Mouse (Mus musculus) layer of hippocampus, postnatal 25 days (tissue): ENCODE measurements around the gene Mff. TPM values are rescaled to one million over a fixed set of nuclear protein-coding genes. Genes with fewer than 3 reads are reported as not detected.

Source experiments
- total RNA-seq, 2 experiments: library from RNA; stranded (reverse); gene quantifications; 2 replicates each; pipeline ENCODE4 v1.2.3; 2021

The Mff gene
- total RNA-seq, 2 experiments from 2014 or later = 233 to 257 TPM

Other genes with a start within 250 kb of the Mff start
- under 1 TPM; 0.42 to 0.96 TPM for gene Col4a4, start 138.0 kb upstream of the Mff start, total RNA-seq
- gene Col4a3, start 138.0 kb upstream of the Mff start, total RNA-seq = under 1 TPM; 0.34 to 0.59 TPM
- gene Tm4sf20, start 43.6 kb downstream of the Mff start, total RNA-seq = not detected
- not detected for gene Gm47791, start 46.4 kb downstream of the Mff start, total RNA-seq
- 10 to 100 TPM; 75.6 to 80.8 TPM for gene Agfg1, start 114.6 kb downstream of the Mff start, total RNA-seq
- under 1 TPM; 0.47 to 0.63 TPM for gene A030005L19Rik, start 188.4 kb downstream of the Mff start, total RNA-seq
- gene A030014E15Rik, start 200.0 kb downstream of the Mff start, total RNA-seq = not detected
- not detected for gene Gm6217, start 206.5 kb downstream of the Mff start, total RNA-seq
- gene A030003K21Rik, start 218.5 kb downstream of the Mff start, total RNA-seq = not detected
- not detected for gene Gm7544, start 231.1 kb downstream of the Mff start, total RNA-seq
- not detected for gene Gm47955, start 235.4 kb downstream of the Mff start, total RNA-seq